Mouse (Mus musculus): Measurements from ENCODE around the gene Bri3.

DNA sequence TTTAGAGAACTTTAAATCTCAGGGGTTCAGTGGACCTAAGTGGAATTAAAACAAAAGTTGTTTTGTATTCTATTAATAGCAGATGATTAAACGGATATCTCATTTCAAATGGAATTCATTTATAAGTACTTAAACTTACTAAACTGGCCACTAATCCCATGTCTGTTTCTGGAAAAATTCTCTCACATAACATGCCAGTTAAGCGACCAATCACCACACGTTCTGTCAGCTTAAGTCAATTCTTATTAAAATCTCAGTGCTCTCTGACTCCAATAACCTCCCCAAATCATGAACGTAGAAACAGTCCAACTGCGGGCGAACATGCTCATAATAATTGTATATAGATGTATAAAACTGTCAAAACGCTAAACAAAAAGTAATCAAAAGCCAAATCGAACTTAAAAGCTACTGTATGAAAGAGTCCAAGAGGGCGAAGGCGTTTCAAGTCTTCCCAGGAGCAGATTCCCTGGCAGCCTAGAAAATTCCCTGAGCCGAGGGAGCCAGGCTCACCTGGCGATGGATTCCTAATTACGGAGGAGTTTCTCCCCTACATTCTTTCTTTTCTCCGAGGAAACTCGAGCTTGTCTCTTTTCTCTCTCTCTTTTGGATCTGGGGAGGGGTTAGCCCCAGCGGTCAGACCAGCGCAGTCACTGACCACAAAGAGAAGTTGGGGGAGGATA is 112.7 kb downstream of the Bri3 start:
- TF ChIP-seq CTCF (IDR thresholded peaks at IDR 0.05; ENCODE audit: insufficient read depth, low read length) (no peak), POLR2A (IDR thresholded peaks at IDR 0.05; ENCODE audit: borderline replicate concordance, extremely low read depth, low read depth, low read length) (no peak)

Measured in lung, adult 2 months (tissue).